Mouse (Mus musculus) bone marrow macrophage, adult 2 months (primary cell): ENCODE data around the gene Trmt1.

ENCODE experiments used
- CTCF ChIP-seq: IDR thresholded peaks from 2 replicates; pipeline ENCODE4 v1.5.1; 2012; ENCODE audit warnings: low read depth, mild to moderate bottlenecking, low read length, moderate library complexity
- POLR2A ChIP-seq: IDR thresholded peaks from 2 replicates; pipeline ENCODE4 v1.6.1; 2012; ENCODE audit warnings: mild to moderate bottlenecking, low read depth, low read length, borderline replicate concordance

- TF ChIP-seq CTCF, result no peak
- no peak for TF ChIP-seq POLR2A
Measured at GRCm38 (mm10) chr8:84714161-84714560, 28.1 kb downstream of the Trmt1 start.
